Mouse (Mus musculus): ENCODE results near the gene Adcy7. TPM values are rescaled to one million over a fixed set of nuclear protein-coding genes. Genes with fewer than 3 reads are reported as not detected.

Adcy7 gene
- total and polyA plus RNA-seq, 2 experiments from 2014 or later, result 4.0 to 9.4 TPM

- Histone ChIP-seq H3K9me3 (ENCODE audit: low read length) (no peaks in the 10 kb centered on the region), H3K4me1 (ENCODE audit: insufficient read depth) (no peaks in the 10 kb centered on the region), H3K4me3 (ENCODE audit: low read depth, low read length) (no peak overlapping the region), H3K4me2 (ENCODE audit: low read depth) (no peak overlapping the region), H3K27me3 (ENCODE audit: insufficient read depth, low read length) (no peaks in the 10 kb centered on the region; the same call in 1 of the 2 replicates), H3K9ac (no peak overlapping the region), H3K36me3 (ENCODE audit: insufficient read depth) (no peaks in the 10 kb centered on the region), H3K27ac (ENCODE audit: low read depth, low read length) (no peak overlapping the region)
- no peak for ATAC-seq
- no peak for TF ChIP-seq CTCF (IDR thresholded peaks at IDR 0.05; ENCODE audit: low read depth)
- 77% methylated on average over 3 of the region's 3 CpGs for WGBS
- DNase-seq, result no peak
These were observed 2.1 kb upstream of the Adcy7 start for GRCm38 (mm10) chr8:88270086-88270485.

- no peaks in the 10 kb centered on the region for H3K36me3 ChIP-seq (ENCODE audit: insufficient read depth)
- H3K9ac ChIP-seq, result peak overlapping the region; percentile 51
- DNase-seq (no peak), ATAC-seq (no peak)
- H3K4me1 ChIP-seq (ENCODE audit: insufficient read depth), result no peaks in the 10 kb centered on the region
- no peak for TF ChIP-seq CTCF (IDR thresholded peaks at IDR 0.05; ENCODE audit: low read depth)
- H3K27ac ChIP-seq (ENCODE audit: low read depth, low read length), result no peak overlapping the region
- H3K9me3 ChIP-seq (ENCODE audit: low read length), result no peaks in the 10 kb centered on the region
- H3K4me2 ChIP-seq (ENCODE audit: low read depth), result peak overlapping the region; percentile 93
- 74% methylated on average over 7 of the region's 7 CpGs for WGBS
- H3K27me3 ChIP-seq (ENCODE audit: insufficient read depth, low read length), result no peaks in the 10 kb centered on the region; the same call in 1 of the 2 replicates
- peak overlapping the region; percentile 44 for H3K4me3 ChIP-seq (ENCODE audit: low read depth, low read length)
These were observed 838 bp downstream of the Adcy7 start for GRCm38 (mm10) chr8:88273051-88273430.

- Histone ChIP-seq H3K4me2 (ENCODE audit: low read depth) (no peak overlapping the region), H3K4me3 (ENCODE audit: low read depth, low read length) (no peak overlapping the region), H3K36me3 (ENCODE audit: insufficient read depth) (no peaks in the 10 kb centered on the region), H3K4me1 (ENCODE audit: insufficient read depth) (no peaks in the 10 kb centered on the region), H3K9me3 (ENCODE audit: low read length) (no peaks in the 10 kb centered on the region), H3K27me3 (ENCODE audit: insufficient read depth, low read length) (no peaks in the 10 kb centered on the region; the same call in 1 of the 2 replicates), H3K27ac (ENCODE audit: low read depth, low read length) (no peak overlapping the region), H3K9ac (no peak overlapping the region)
- ATAC-seq (no peak), DNase-seq (no peak)
- no peak for TF ChIP-seq CTCF (IDR thresholded peaks at IDR 0.05; ENCODE audit: low read depth)
- 89% methylated on average over 5 of the region's 5 CpGs for WGBS
These were observed 1.9 kb downstream of the Adcy7 start for GRCm38 (mm10) chr8:88274090-88274489.

- 66% methylated on average over 5 of the region's 5 CpGs for WGBS
- Histone ChIP-seq H3K27me3 (ENCODE audit: insufficient read depth, low read length) (no peaks in the 10 kb centered on the region), H3K4me3 (ENCODE audit: low read depth, low read length) (no peak overlapping the region), H3K9ac (no peak overlapping the region), H3K36me3 (ENCODE audit: insufficient read depth) (no peaks in the 10 kb centered on the region), H3K9me3 (ENCODE audit: low read length) (no peaks in the 10 kb centered on the region), H3K4me2 (ENCODE audit: low read depth) (no peak overlapping the region), H3K27ac (ENCODE audit: low read depth, low read length) (no peak overlapping the region), H3K4me1 (ENCODE audit: insufficient read depth) (no peaks in the 10 kb centered on the region)
- ATAC-seq (no peak), DNase-seq (no peak)
- TF ChIP-seq CTCF (IDR thresholded peaks at IDR 0.05; ENCODE audit: low read depth), result no peak
These were observed 7.0 kb downstream of the Adcy7 start for GRCm38 (mm10) chr8:88279220-88279619.

- Histone ChIP-seq H3K9ac (no peak overlapping the region), H3K4me1 (ENCODE audit: insufficient read depth) (no peaks in the 10 kb centered on the region), H3K36me3 (ENCODE audit: insufficient read depth) (no peaks in the 10 kb centered on the region), H3K4me3 (ENCODE audit: low read depth, low read length) (no peak overlapping the region), H3K4me2 (ENCODE audit: low read depth) (no peak overlapping the region), H3K27ac (ENCODE audit: low read depth, low read length) (no peak overlapping the region), H3K9me3 (ENCODE audit: low read length) (no peaks in the 10 kb centered on the region), H3K27me3 (ENCODE audit: insufficient read depth, low read length) (no peaks in the 10 kb centered on the region)
- no peak for DNase-seq
- no peak for ATAC-seq
- TF ChIP-seq CTCF (IDR thresholded peaks at IDR 0.05; ENCODE audit: low read depth), result no peak
- 85% methylated on average over 6 of the region's 6 CpGs for WGBS
These were observed 7.5 kb downstream of the Adcy7 start for GRCm38 (mm10) chr8:88279670-88280069.

- H3K4me2 ChIP-seq (ENCODE audit: low read depth), result no peak overlapping the region
- WGBS, result 65% methylated on average over 7 of the region's 7 CpGs
- H3K27ac ChIP-seq (ENCODE audit: low read depth, low read length), result no peak overlapping the region
These were observed 8.7 kb downstream of the Adcy7 start for GRCm38 (mm10) chr8:88280904-88281303.

GRCm38 (mm10) chr8:88282684-88283083, 10.5 kb downstream of the Adcy7 start:
- H3K36me3 ChIP-seq (ENCODE audit: insufficient read depth), result no peaks in the 10 kb centered on the region
- no peaks in the 10 kb centered on the region for H3K9me3 ChIP-seq (ENCODE audit: low read length)
- no peaks in the 10 kb centered on the region for H3K4me1 ChIP-seq (ENCODE audit: insufficient read depth)
- ATAC-seq, result no peak
- no peaks in the 10 kb centered on the region for H3K27me3 ChIP-seq (ENCODE audit: insufficient read depth, low read length)
- H3K27ac ChIP-seq (ENCODE audit: low read depth, low read length), result no peak overlapping the region
- no peak overlapping the region for H3K9ac ChIP-seq
- DNase-seq, result no peak
- 67% methylated on average over 8 of the region's 8 CpGs for WGBS
- H3K4me3 ChIP-seq (ENCODE audit: low read depth, low read length), result no peak overlapping the region
- no peak overlapping the region for H3K4me2 ChIP-seq (ENCODE audit: low read depth)
- TF ChIP-seq CTCF (IDR thresholded peaks at IDR 0.05; ENCODE audit: low read depth), result no peak

More at GRCm38 (mm10) chr8:88280904-88281303, 8.7 kb downstream of the Adcy7 start:
- Histone ChIP-seq H3K27me3 (ENCODE audit: insufficient read depth, low read length) (no peaks in the 10 kb centered on the region), H3K4me3 (ENCODE audit: low read depth, low read length) (no peak overlapping the region), H3K36me3 (ENCODE audit: insufficient read depth) (no peaks in the 10 kb centered on the region), H3K9me3 (ENCODE audit: low read length) (no peaks in the 10 kb centered on the region), H3K9ac (no peak overlapping the region), H3K4me1 (ENCODE audit: insufficient read depth) (no peaks in the 10 kb centered on the region)
- TF ChIP-seq CTCF (IDR thresholded peaks at IDR 0.05; ENCODE audit: low read depth), result no peak
- DNase-seq (no peak), ATAC-seq (no peak)
